Mouse (Mus musculus): ENCODE data around the gene Myrip.

DNA sequence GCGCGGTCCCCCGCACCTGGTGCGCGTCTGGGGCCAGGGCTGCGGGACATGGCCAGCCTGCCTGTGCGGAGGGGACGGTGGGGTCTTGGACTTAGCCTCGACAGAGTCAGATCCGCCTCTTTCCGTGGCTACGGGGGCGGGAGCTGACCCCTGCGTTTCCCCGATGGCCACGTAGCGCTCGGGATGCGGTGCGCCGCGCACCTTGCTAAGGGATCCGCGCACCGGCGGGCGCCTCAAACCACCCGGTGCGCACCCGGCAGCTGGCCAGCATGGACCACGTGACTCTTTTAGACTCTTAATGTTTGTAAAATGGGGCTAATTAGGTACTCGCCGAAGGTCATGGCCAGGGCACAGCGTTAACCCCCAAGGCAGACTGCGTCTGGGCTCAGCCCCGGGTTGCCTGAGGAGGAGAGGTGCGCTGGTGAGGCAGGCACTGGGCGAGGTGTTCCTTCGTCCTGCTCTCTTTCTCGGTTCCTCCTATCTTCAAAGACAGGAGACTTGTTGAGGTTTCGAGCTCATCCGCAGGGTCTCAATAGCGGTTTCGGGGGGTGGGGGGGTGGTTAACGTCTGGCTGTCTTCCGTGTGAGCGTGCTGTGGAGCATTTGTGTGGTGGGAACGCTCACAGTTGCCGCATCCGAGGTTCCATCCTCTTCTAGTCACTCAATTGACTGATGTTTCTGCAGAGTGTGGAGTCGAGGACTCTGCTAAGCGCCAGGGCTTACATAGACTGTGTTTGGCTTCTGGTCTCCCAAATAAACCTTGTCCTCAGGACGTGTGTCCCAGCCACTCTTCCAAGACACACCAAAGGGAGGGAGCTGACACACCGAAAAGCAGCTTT is 3.2 kb downstream of the Myrip start:
- TF ChIP-seq POLR2A (IDR thresholded peaks at IDR 0.05; ENCODE audit: control insufficient read depth, low read depth, low read length), result no peak
- TF ChIP-seq CTCF (IDR thresholded peaks at IDR 0.05; ENCODE audit: control insufficient read depth, insufficient read depth, insufficient replicate concordance, low read depth, low read length), result no peak
